Mouse (Mus musculus): ENCODE data around the gene Pdzk1ip1. TPM values are rescaled to one million over a fixed set of nuclear protein-coding genes. Genes with fewer than 3 reads are reported as not detected.

Pdzk1ip1 gene
- polyA plus RNA-seq, 1 experiment from 2014 or later: 0.46 TPM

GRCm38 (mm10) chr4:115086257-115086656 is 2.3 kb upstream of the Pdzk1ip1 start:
- no peak overlapping the region for H3K9ac ChIP-seq (replicated peaks; ENCODE audit: low read depth, low read length)
- H3K27me3 ChIP-seq (replicated peaks; ENCODE audit: control insufficient read depth, insufficient read depth, low read length): peaks cover 5% of the 10 kb centered on the region; the same call in 1 of the 2 replicates
- no peaks in the 10 kb centered on the region for H3K36me3 ChIP-seq (ENCODE audit: control insufficient read depth, insufficient read depth)
- no peaks in the 10 kb centered on the region for H3K4me1 ChIP-seq (replicated peaks; ENCODE audit: control insufficient read depth, insufficient read depth, low read length)
- ATAC-seq: no peak
- 71% methylated on average over 4 of the region's 4 CpGs for WGBS
- no peak overlapping the region for H3K27ac ChIP-seq (ENCODE audit: low read length)
- no peak overlapping the region for H3K4me3 ChIP-seq (replicated peaks; ENCODE audit: low read length)
- H3K4me2 ChIP-seq (ENCODE audit: low read length): no peak overlapping the region
- H3K9me3 ChIP-seq (ENCODE audit: control insufficient read depth, low read length): no peaks in the 10 kb centered on the region

GRCm38 (mm10) chr4:115086763-115087415 is 1.6 kb upstream of the Pdzk1ip1 start:
- Histone ChIP-seq H3K4me1 (replicated peaks; ENCODE audit: control insufficient read depth, insufficient read depth, low read length) (no peaks in the 10 kb centered on the region), H3K27me3 (replicated peaks; ENCODE audit: control insufficient read depth, insufficient read depth, low read length) (peaks cover 5% of the 10 kb centered on the region; the same call in 1 of the 2 replicates), H3K27ac (ENCODE audit: low read length) (no peak overlapping the region), H3K36me3 (ENCODE audit: control insufficient read depth, insufficient read depth) (no peaks in the 10 kb centered on the region), H3K9ac (replicated peaks; ENCODE audit: low read depth, low read length) (no peak overlapping the region), H3K4me2 (ENCODE audit: low read length) (no peak overlapping the region), H3K9me3 (ENCODE audit: control insufficient read depth, low read length) (no peaks in the 10 kb centered on the region), H3K4me3 (replicated peaks; ENCODE audit: low read length) (no peak overlapping the region)
- 54% methylated on average over 3 of the region's 3 CpGs for WGBS
- ATAC-seq: no peak

GRCm38 (mm10) chr4:115090592-115090991 is 2.1 kb downstream of the Pdzk1ip1 start:
- H3K9ac ChIP-seq (replicated peaks; ENCODE audit: low read depth, low read length): no peak overlapping the region
- no peaks in the 10 kb centered on the region for H3K9me3 ChIP-seq (ENCODE audit: control insufficient read depth, low read length)
- no peak overlapping the region for H3K27ac ChIP-seq (ENCODE audit: low read length)
- peaks cover 1% of the 10 kb centered on the region for H3K4me1 ChIP-seq (replicated peaks; ENCODE audit: control insufficient read depth, insufficient read depth, low read length)
- WGBS: 75% methylated on average over 2 of the region's 2 CpGs
- ATAC-seq: no peak
- H3K4me3 ChIP-seq (replicated peaks; ENCODE audit: low read length): no peak overlapping the region
- H3K27me3 ChIP-seq (replicated peaks; ENCODE audit: control insufficient read depth, insufficient read depth, low read length): peaks cover 16% of the 10 kb centered on the region
- no peak overlapping the region for H3K4me2 ChIP-seq (ENCODE audit: low read length)
- H3K36me3 ChIP-seq (ENCODE audit: control insufficient read depth, insufficient read depth): no peaks in the 10 kb centered on the region

- Histone ChIP-seq H3K9me3 (ENCODE audit: control insufficient read depth, low read length) (no peaks in the 10 kb centered on the region), H3K4me2 (ENCODE audit: low read length) (no peak overlapping the region), H3K27ac (ENCODE audit: low read length) (no peak overlapping the region), H3K9ac (replicated peaks; ENCODE audit: low read depth, low read length) (no peak overlapping the region), H3K4me3 (replicated peaks; ENCODE audit: low read length) (no peak overlapping the region), H3K4me1 (replicated peaks; ENCODE audit: control insufficient read depth, insufficient read depth, low read length) (peaks cover 7% of the 10 kb centered on the region), H3K36me3 (ENCODE audit: control insufficient read depth, insufficient read depth) (no peaks in the 10 kb centered on the region), H3K27me3 (replicated peaks; ENCODE audit: control insufficient read depth, insufficient read depth, low read length) (peaks cover 21% of the 10 kb centered on the region)
- WGBS: 82% methylated on average over 3 of the region's 3 CpGs
- no peak for ATAC-seq
These were observed 3.3 kb downstream of the Pdzk1ip1 start for GRCm38 (mm10) chr4:115091806-115092205.

- H3K27me3 ChIP-seq (replicated peaks; ENCODE audit: control insufficient read depth, insufficient read depth, low read length): peaks cover 31% of the 10 kb centered on the region
- no peak for ATAC-seq
These were observed 4.9 kb downstream of the Pdzk1ip1 start for GRCm38 (mm10) chr4:115093331-115093864.

GRCm38 (mm10) chr4:115094056-115094455 is 5.5 kb downstream of the Pdzk1ip1 start:
- H3K4me3 ChIP-seq (replicated peaks; ENCODE audit: low read length): no peak overlapping the region
- H3K9ac ChIP-seq (replicated peaks; ENCODE audit: low read depth, low read length): no peak overlapping the region
- ATAC-seq: no peak
- peaks cover 30% of the 10 kb centered on the region for H3K27me3 ChIP-seq (replicated peaks; ENCODE audit: control insufficient read depth, insufficient read depth, low read length)
- no peak overlapping the region for H3K4me2 ChIP-seq (ENCODE audit: low read length)
- no peak overlapping the region for H3K27ac ChIP-seq (ENCODE audit: low read length)
- 80% methylated on average over 2 of the region's 2 CpGs for WGBS
- peaks cover 9% of the 10 kb centered on the region for H3K4me1 ChIP-seq (replicated peaks; ENCODE audit: control insufficient read depth, insufficient read depth, low read length)
- H3K9me3 ChIP-seq (ENCODE audit: control insufficient read depth, low read length): no peaks in the 10 kb centered on the region
- H3K36me3 ChIP-seq (ENCODE audit: control insufficient read depth, insufficient read depth): no peaks in the 10 kb centered on the region

More at GRCm38 (mm10) chr4:115093331-115093864, 4.9 kb downstream of the Pdzk1ip1 start:
- no peaks in the 10 kb centered on the region for H3K9me3 ChIP-seq (ENCODE audit: control insufficient read depth, low read length)
- no peak overlapping the region for H3K9ac ChIP-seq (replicated peaks; ENCODE audit: low read depth, low read length)
- no peak overlapping the region for H3K4me3 ChIP-seq (replicated peaks; ENCODE audit: low read length)
- peaks cover 9% of the 10 kb centered on the region for H3K4me1 ChIP-seq (replicated peaks; ENCODE audit: control insufficient read depth, insufficient read depth, low read length)
- WGBS: 71% methylated on average over 4 of the region's 4 CpGs
- no peak overlapping the region for H3K27ac ChIP-seq (ENCODE audit: low read length)
- H3K36me3 ChIP-seq (ENCODE audit: control insufficient read depth, insufficient read depth): no peaks in the 10 kb centered on the region
- no peak overlapping the region for H3K4me2 ChIP-seq (ENCODE audit: low read length)

- Histone ChIP-seq H3K36me3 (ENCODE audit: control insufficient read depth, insufficient read depth) (no peaks in the 10 kb centered on the region), H3K4me2 (ENCODE audit: low read length) (peak overlapping the region; percentile 56), H3K27me3 (replicated peaks; ENCODE audit: control insufficient read depth, insufficient read depth, low read length) (peaks cover 28% of the 10 kb centered on the region), H3K4me3 (replicated peaks; ENCODE audit: low read length) (peak overlapping the region; percentile 43), H3K27ac (ENCODE audit: low read length) (no peak overlapping the region), H3K9ac (replicated peaks; ENCODE audit: low read depth, low read length) (peak overlapping the region; percentile 55), H3K4me1 (replicated peaks; ENCODE audit: control insufficient read depth, insufficient read depth, low read length) (peaks cover 9% of the 10 kb centered on the region), H3K9me3 (ENCODE audit: control insufficient read depth, low read length) (no peaks in the 10 kb centered on the region)
- under 1% methylated on average over 27 of the region's 31 CpGs for WGBS
- peak; percentile 54 for ATAC-seq
These were observed 7.3 kb downstream of the Pdzk1ip1 start for GRCm38 (mm10) chr4:115095671-115096434.

- WGBS: 17% methylated on average over 11 of the region's 11 CpGs
- no peaks in the 10 kb centered on the region for H3K36me3 ChIP-seq (ENCODE audit: control insufficient read depth, insufficient read depth)
- H3K27me3 ChIP-seq (replicated peaks; ENCODE audit: control insufficient read depth, insufficient read depth, low read length): peaks cover 28% of the 10 kb centered on the region
- H3K4me2 ChIP-seq (ENCODE audit: low read length): peak overlapping the region; percentile 40
- no peak overlapping the region for H3K4me3 ChIP-seq (replicated peaks; ENCODE audit: low read length)
- no peaks in the 10 kb centered on the region for H3K9me3 ChIP-seq (ENCODE audit: control insufficient read depth, low read length)
- no peak overlapping the region for H3K9ac ChIP-seq (replicated peaks; ENCODE audit: low read depth, low read length)
- ATAC-seq: peak; percentile 36; the same call in 1 of the 2 replicates
- H3K27ac ChIP-seq (ENCODE audit: low read length): no peak overlapping the region
- H3K4me1 ChIP-seq (replicated peaks; ENCODE audit: control insufficient read depth, insufficient read depth, low read length): peaks cover 9% of the 10 kb centered on the region
These were observed 8.1 kb downstream of the Pdzk1ip1 start for GRCm38 (mm10) chr4:115096435-115097145.

GRCm38 (mm10) chr4:115097146-115097496 is 8.6 kb downstream of the Pdzk1ip1 start:
- H3K4me1 ChIP-seq (replicated peaks; ENCODE audit: control insufficient read depth, insufficient read depth, low read length): peaks cover 9% of the 10 kb centered on the region
- no peaks in the 10 kb centered on the region for H3K9me3 ChIP-seq (ENCODE audit: control insufficient read depth, low read length)
- under 1% methylated on average over 6 of the region's 6 CpGs for WGBS
- H3K4me3 ChIP-seq (replicated peaks; ENCODE audit: low read length): no peak overlapping the region
- ATAC-seq: no peak
- H3K27me3 ChIP-seq (replicated peaks; ENCODE audit: control insufficient read depth, insufficient read depth, low read length): peaks cover 28% of the 10 kb centered on the region
- no peaks in the 10 kb centered on the region for H3K36me3 ChIP-seq (ENCODE audit: control insufficient read depth, insufficient read depth)
- H3K27ac ChIP-seq (ENCODE audit: low read length): no peak overlapping the region
- peak overlapping the region; percentile 40 for H3K4me2 ChIP-seq (ENCODE audit: low read length)
- no peak overlapping the region for H3K9ac ChIP-seq (replicated peaks; ENCODE audit: low read depth, low read length)
